Mouse (Mus musculus): ENCODE results near the gene Rbmxl1.
"Not testable (repeated sequence)": the region's sequence is repeated elsewhere in the genome, so short reads cannot be mapped to it uniquely, and the experiment has no call there.

Gene Rbmxl1

GRCm38 (mm10) chr8:78508719-78509272 is at the start of gene Rbmxl1:
Gene Rbmxl1, minus strand, starts transcription at chr8:78508898.
- ATAC-seq (ENCODE audit: low TSS enrichment), result peak; percentile 84

GRCm38 (mm10) chr8:78556773-78557434 is 48.2 kb upstream of the Rbmxl1 start:
- ATAC-seq (ENCODE audit: low TSS enrichment), result no peak

- ATAC-seq (ENCODE audit: low TSS enrichment), result no peak
Measured at GRCm38 (mm10) chr8:78555817-78556216, 47.1 kb upstream of the Rbmxl1 start.

- no peak for ATAC-seq (ENCODE audit: low TSS enrichment)
Measured at GRCm38 (mm10) chr8:78550752-78551134, 42.0 kb upstream of the Rbmxl1 start.

- no peak for ATAC-seq (ENCODE audit: low TSS enrichment)
Measured at GRCm38 (mm10) chr8:78549971-78550751, 41.5 kb upstream of the Rbmxl1 start.

- ATAC-seq (ENCODE audit: low TSS enrichment), result not testable (repeated sequence)
Measured at GRCm38 (mm10) chr8:78545153-78545817, 36.6 kb upstream of the Rbmxl1 start.

GRCm38 (mm10) chr8:78544545-78544944 is 35.8 kb upstream of the Rbmxl1 start:
- no peak for ATAC-seq (ENCODE audit: low TSS enrichment)

GRCm38 (mm10) chr8:78543621-78544020 is 34.9 kb upstream of the Rbmxl1 start:
- ATAC-seq (ENCODE audit: low TSS enrichment), result no peak

- ATAC-seq (ENCODE audit: low TSS enrichment), result not testable (repeated sequence)
Measured at GRCm38 (mm10) chr8:78542670-78543069, 34.0 kb upstream of the Rbmxl1 start.

GRCm38 (mm10) chr8:78537795-78538194 is 29.1 kb upstream of the Rbmxl1 start:
- no peak for ATAC-seq (ENCODE audit: low TSS enrichment)

- ATAC-seq (ENCODE audit: low TSS enrichment), result no peak
Measured at GRCm38 (mm10) chr8:78536716-78537115, 28.0 kb upstream of the Rbmxl1 start.

- no peak for ATAC-seq (ENCODE audit: low TSS enrichment)
Measured at GRCm38 (mm10) chr8:78533981-78534380, 25.3 kb upstream of the Rbmxl1 start.

GRCm38 (mm10) chr8:78515132-78515531 is 6.4 kb upstream of the Rbmxl1 start:
- ATAC-seq (ENCODE audit: low TSS enrichment), result no peak

- ATAC-seq (ENCODE audit: low TSS enrichment), result no peak
Measured at GRCm38 (mm10) chr8:78514706-78515105, 6.0 kb upstream of the Rbmxl1 start.

GRCm38 (mm10) chr8:78513106-78513505 is 4.4 kb upstream of the Rbmxl1 start:
- ATAC-seq (ENCODE audit: low TSS enrichment), result no peak

GRCm38 (mm10) chr8:78510926-78511325 is 2.2 kb upstream of the Rbmxl1 start:
- ATAC-seq (ENCODE audit: low TSS enrichment), result no peak

GRCm38 (mm10) chr8:78510094-78510493 is 1.4 kb upstream of the Rbmxl1 start:
- ATAC-seq (ENCODE audit: low TSS enrichment), result no peak

GRCm38 (mm10) chr8:78509273-78510031 is 754 bp upstream of the Rbmxl1 start, which contains the start of gene Slc10a7:
Gene Slc10a7, plus strand, starts transcription at chr8:78509346.
- ATAC-seq (ENCODE audit: low TSS enrichment), result peak; percentile 97

GRCm38 (mm10) chr8:78507979-78508718 is 549 bp downstream of the Rbmxl1 start:
- peak; percentile 38 for ATAC-seq (ENCODE audit: low TSS enrichment)

GRCm38 (mm10) chr8:78502706-78503105 is 6.0 kb downstream of the Rbmxl1 start:
- ATAC-seq (ENCODE audit: low TSS enrichment), result no peak

- ATAC-seq (ENCODE audit: low TSS enrichment), result not testable (repeated sequence)
Measured at GRCm38 (mm10) chr8:78496273-78496672, 12.4 kb downstream of the Rbmxl1 start.

All from frontal cortex, adult (tissue).